Mouse (Mus musculus) E14TG2a.4 (cell line): ENCODE measurements at regions not wholly inside any gene's neighbourhood (a gene's known extent, or its start where the extent isn't known, plus 50 kb on each side); places are given as distances from the start of the nearest gene placed in this dataset.

Experiments
- CTCF ChIP-seq: conservative IDR thresholded peaks from 2 replicates; pipeline ENCODE4 v1.5.1; 2014; ENCODE audit warnings: low read length
- NANOG ChIP-seq: IDR thresholded peaks from 2 replicates; pipeline ENCODE4 v1.6.1; 2014; ENCODE audit warnings: borderline replicate concordance, low read length, mixed read lengths
- POU5F1 ChIP-seq: IDR thresholded peaks from 2 replicates; pipeline ENCODE4 v1.6.1; 2014; ENCODE audit warnings: low read length, borderline replicate concordance

DNA sequence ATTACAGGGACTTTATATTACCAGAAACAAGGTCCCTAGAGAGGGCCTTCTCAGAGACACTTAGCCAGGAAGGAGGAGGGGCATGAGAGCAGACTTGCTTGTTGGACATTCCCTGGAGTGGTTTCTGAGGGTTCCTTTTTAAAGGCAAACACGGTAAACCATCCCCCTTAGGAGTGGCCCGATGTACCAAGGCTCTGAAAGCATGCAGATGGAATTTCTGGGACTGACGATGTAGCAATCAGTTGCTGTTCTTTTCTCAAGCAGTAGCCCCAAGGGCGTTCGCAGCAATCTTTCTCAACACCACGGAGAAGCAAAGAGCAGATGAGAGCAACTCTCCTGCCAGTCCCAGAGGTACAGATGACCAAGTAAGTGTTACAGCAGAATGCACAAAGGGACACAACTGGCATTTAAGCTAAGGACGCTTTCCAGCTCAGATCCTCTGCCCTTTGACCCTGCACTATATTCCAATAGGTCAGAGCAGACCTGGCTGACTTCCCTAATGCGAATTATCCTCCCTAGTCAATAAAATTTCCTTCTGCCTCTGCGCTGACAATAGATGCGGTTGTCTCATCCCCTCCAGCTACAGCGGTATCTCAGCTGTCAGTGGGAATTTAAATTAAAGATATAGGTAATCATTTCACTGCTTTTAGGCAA, 295.7 kb upstream of the Slc24a5 start:
- no peak for TF ChIP-seq CTCF
- no peak for TF ChIP-seq POU5F1
- TF ChIP-seq NANOG: no peak
